Mouse (Mus musculus): ENCODE data around the gene 1700020L24Rik. TPM values are rescaled to one million over a fixed set of nuclear protein-coding genes. Genes with fewer than 3 reads are reported as not detected.

The 1700020L24Rik gene
- polyA plus RNA-seq, 1 experiment = 0.11 TPM

- Histone ChIP-seq H3K27ac (ENCODE audit: insufficient read depth, low read depth, low read length) (no peak overlapping the region), H3K4me1 (ENCODE audit: control insufficient read depth, insufficient read depth, low read length) (no peaks in the 10 kb centered on the region), H3K27me3 (replicated peaks; ENCODE audit: control insufficient read depth, insufficient read depth, low read length) (no peaks in the 10 kb centered on the region), H3K36me3 (ENCODE audit: control insufficient read depth, insufficient read depth, low read length) (no peaks in the 10 kb centered on the region), H3K4me3 (ENCODE audit: insufficient read depth, low read depth, low read length) (no peak overlapping the region)
- 39% methylated on average over 7 of the region's 7 CpGs for WGBS
- DNase-seq = no peak
- TF ChIP-seq POLR2A (IDR thresholded peaks at IDR 0.05; ENCODE audit: low read depth, low read length) = no peak
- no peak for TF ChIP-seq CTCF (conservative IDR thresholded peaks at IDR 0.05; ENCODE audit: insufficient read depth, insufficient read length, low read depth, low read length)
These were observed 19.8 kb downstream of the 1700020L24Rik start for GRCm38 (mm10) chr11:83457257-83457656.

GRCm38 (mm10) chr11:83457912-83458601, 20.6 kb downstream of the 1700020L24Rik start:
- Histone ChIP-seq H3K27me3 (replicated peaks; ENCODE audit: control insufficient read depth, insufficient read depth, low read length) (no peaks in the 10 kb centered on the region), H3K4me1 (ENCODE audit: control insufficient read depth, insufficient read depth, low read length) (no peaks in the 10 kb centered on the region), H3K36me3 (ENCODE audit: control insufficient read depth, insufficient read depth, low read length) (no peaks in the 10 kb centered on the region), H3K4me3 (ENCODE audit: insufficient read depth, low read depth, low read length) (no peak overlapping the region), H3K27ac (ENCODE audit: insufficient read depth, low read depth, low read length) (no peak overlapping the region)
- DNase-seq = no peak
- WGBS = 71% methylated on average over 9 of the region's 9 CpGs
- TF ChIP-seq POLR2A (IDR thresholded peaks at IDR 0.05; ENCODE audit: low read depth, low read length) = no peak
- TF ChIP-seq CTCF (conservative IDR thresholded peaks at IDR 0.05; ENCODE audit: insufficient read depth, insufficient read length, low read depth, low read length) = no peak

- whole genome bisulfite sequencing = 88% methylated on average over 10 of the region's 10 CpGs
- Histone ChIP-seq H3K27ac (ENCODE audit: insufficient read depth, low read depth, low read length) (no peak overlapping the region), H3K27me3 (replicated peaks; ENCODE audit: control insufficient read depth, insufficient read depth, low read length) (no peaks in the 10 kb centered on the region), H3K36me3 (ENCODE audit: control insufficient read depth, insufficient read depth, low read length) (no peaks in the 10 kb centered on the region), H3K4me1 (ENCODE audit: control insufficient read depth, insufficient read depth, low read length) (no peaks in the 10 kb centered on the region), H3K4me3 (ENCODE audit: insufficient read depth, low read depth, low read length) (0 out of 2 replicates have a peak overlapping the region, but pooled peaks have one; percentile 3)
- no peak for TF ChIP-seq CTCF (conservative IDR thresholded peaks at IDR 0.05; ENCODE audit: insufficient read depth, insufficient read length, low read depth, low read length)
- TF ChIP-seq POLR2A (IDR thresholded peaks at IDR 0.05; ENCODE audit: low read depth, low read length) = no peak
- no peak for DNase-seq
These were observed 24.1 kb downstream of the 1700020L24Rik start for GRCm38 (mm10) chr11:83461462-83462027.

- H3K36me3 ChIP-seq (ENCODE audit: control insufficient read depth, insufficient read depth, low read length) = no peaks in the 10 kb centered on the region
- peak within 1 kb of the TSS; percentile 74 for H3K4me3 ChIP-seq (ENCODE audit: insufficient read depth, low read depth, low read length)
- H3K4me1 ChIP-seq (ENCODE audit: control insufficient read depth, insufficient read depth, low read length) = no peaks in the 10 kb centered on the region
- 0 out of 2 replicates have a peak within 1 kb of the TSS, but pooled peaks have one; percentile 21 for H3K27ac ChIP-seq (ENCODE audit: insufficient read depth, low read depth, low read length)
- peak; percentile 78 for DNase-seq
- no peak for TF ChIP-seq CTCF (conservative IDR thresholded peaks at IDR 0.05; ENCODE audit: insufficient read depth, insufficient read length, low read depth, low read length)
- TF ChIP-seq POLR2A (IDR thresholded peaks at IDR 0.05; ENCODE audit: low read depth, low read length) = no peak
- WGBS = under 1% methylated on average over 42 of the region's 42 CpGs
- no peaks in the 10 kb centered on the region for H3K27me3 ChIP-seq (replicated peaks; ENCODE audit: control insufficient read depth, insufficient read depth, low read length)
These were observed 25.3 kb downstream of the 1700020L24Rik start, which contains the start of gene Mmp28 for GRCm38 (mm10) chr11:83462711-83463244. Mmp28 (minus strand) TSS chr11:83463071.

GRCm38 (mm10) chr11:83465976-83466375, 28.5 kb downstream of the 1700020L24Rik start:
- H3K27ac ChIP-seq (ENCODE audit: insufficient read depth, low read depth, low read length) = peak overlapping the region; percentile 62; the same call in 1 of the 2 replicates
- no peaks in the 10 kb centered on the region for H3K27me3 ChIP-seq (replicated peaks; ENCODE audit: control insufficient read depth, insufficient read depth, low read length)
- peak; percentile 87 for DNase-seq
- TF ChIP-seq POLR2A (IDR thresholded peaks at IDR 0.05; ENCODE audit: low read depth, low read length) = no peak
- no peak overlapping the region for H3K4me3 ChIP-seq (ENCODE audit: insufficient read depth, low read depth, low read length)
- H3K36me3 ChIP-seq (ENCODE audit: control insufficient read depth, insufficient read depth, low read length) = no peaks in the 10 kb centered on the region
- 12% methylated on average over 2 of the region's 2 CpGs for WGBS
- H3K4me1 ChIP-seq (ENCODE audit: control insufficient read depth, insufficient read depth, low read length) = no peaks in the 10 kb centered on the region

- H3K27ac ChIP-seq (ENCODE audit: insufficient read depth, low read depth, low read length) = peak overlapping the region; percentile 46
- no peaks in the 10 kb centered on the region for H3K27me3 ChIP-seq (replicated peaks; ENCODE audit: control insufficient read depth, insufficient read depth, low read length)
- H3K4me1 ChIP-seq (ENCODE audit: control insufficient read depth, insufficient read depth, low read length) = peaks cover 3% of the 10 kb centered on the region; the same call in 1 of the 2 replicates
- no peak overlapping the region for H3K4me3 ChIP-seq (ENCODE audit: insufficient read depth, low read depth, low read length)
- DNase-seq = peak; percentile 92
- 55% methylated on average over 11 of the region's 11 CpGs for WGBS
- no peaks in the 10 kb centered on the region for H3K36me3 ChIP-seq (ENCODE audit: control insufficient read depth, insufficient read depth, low read length)
- TF ChIP-seq CTCF (conservative IDR thresholded peaks at IDR 0.05; ENCODE audit: insufficient read depth, insufficient read length, low read depth, low read length) = no peak
- no peak for TF ChIP-seq POLR2A (IDR thresholded peaks at IDR 0.05; ENCODE audit: low read depth, low read length)
These were observed 29.7 kb downstream of the 1700020L24Rik start for GRCm38 (mm10) chr11:83467120-83467652.

GRCm38 (mm10) chr11:83468765-83469164, 31.3 kb downstream of the 1700020L24Rik start:
- WGBS = 96% methylated on average over 3 of the region's 3 CpGs

More at GRCm38 (mm10) chr11:83468765-83469164, 31.3 kb downstream of the 1700020L24Rik start:
- no peak for DNase-seq
- Histone ChIP-seq H3K27me3 (replicated peaks; ENCODE audit: control insufficient read depth, insufficient read depth, low read length) (no peaks in the 10 kb centered on the region), H3K4me3 (ENCODE audit: insufficient read depth, low read depth, low read length) (no peak overlapping the region), H3K27ac (ENCODE audit: insufficient read depth, low read depth, low read length) (no peak overlapping the region), H3K36me3 (ENCODE audit: control insufficient read depth, insufficient read depth, low read length) (no peaks in the 10 kb centered on the region), H3K4me1 (ENCODE audit: control insufficient read depth, insufficient read depth, low read length) (peaks cover 5% of the 10 kb centered on the region; the same call in 1 of the 2 replicates)
- TF ChIP-seq CTCF (conservative IDR thresholded peaks at IDR 0.05; ENCODE audit: insufficient read depth, insufficient read length, low read depth, low read length) (no peak), POLR2A (IDR thresholded peaks at IDR 0.05; ENCODE audit: low read depth, low read length) (no peak)
